In the genomic region with DNA sequence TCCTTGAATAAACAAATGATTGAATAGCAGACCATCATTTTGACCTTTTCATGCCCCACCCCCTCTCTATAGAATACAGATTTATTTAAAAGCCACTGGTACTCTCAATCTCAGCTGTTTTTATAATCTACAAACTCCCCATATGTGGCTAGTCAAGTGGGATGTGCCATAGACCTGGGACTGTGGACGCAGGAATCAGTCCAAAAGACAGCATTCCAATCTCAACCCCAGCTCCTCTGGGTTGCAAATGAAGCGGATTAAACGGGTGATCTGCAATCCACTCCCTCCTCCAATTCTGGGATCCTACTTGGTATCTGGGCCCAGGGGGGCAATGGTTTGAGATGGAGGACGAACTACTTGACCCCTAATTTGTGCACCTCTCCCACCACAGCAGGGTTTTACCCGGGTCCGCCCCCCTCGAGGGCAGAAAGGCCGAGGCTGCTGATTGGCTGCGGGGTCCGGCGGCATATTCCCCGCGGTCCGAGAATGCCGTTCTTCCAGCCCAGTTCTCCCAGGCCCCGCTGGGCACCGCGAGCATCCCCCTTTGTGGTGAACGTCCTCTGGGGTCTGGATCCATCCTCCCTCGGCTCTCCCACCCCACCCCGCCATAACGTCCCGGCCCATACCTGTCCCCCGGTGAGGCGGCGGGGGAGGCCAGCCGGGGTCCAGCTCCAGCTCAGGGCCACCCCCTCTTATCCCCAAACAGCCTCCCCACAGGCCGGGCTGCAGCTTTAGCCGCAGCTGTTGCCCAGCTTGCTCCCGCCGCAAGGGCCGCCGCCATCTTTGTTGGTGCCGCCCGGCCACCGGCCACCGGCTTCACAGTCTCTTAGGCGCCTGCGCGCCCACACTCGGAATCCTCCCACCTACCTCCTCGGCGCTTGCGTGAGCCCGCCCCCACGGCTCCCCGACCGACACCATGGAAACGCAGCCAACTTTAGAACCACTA, we compare ENCODE assay signal across 8 mouse cellular contexts. TPM values are rescaled to one million over a fixed set of nuclear protein-coding genes. Genes with fewer than 3 reads are reported as not detected.
DNase-seq lines count a peak whose midpoint lies in the region; ATAC-seq and TF ChIP-seq lines count a peak whose summit lies in the region.

Gene Usp21, minus strand, starts transcription at position 856 of the 946 bp plus-strand sequence.

- H3K27me3 ChIP-seq in forebrain, embryonic 16.5 days (replicated peaks; ENCODE audit: control insufficient read depth, insufficient read depth, low read length), result no peaks in the 10 kb centered on the region
- H3K27me3 ChIP-seq in lung, embryonic 14.5 days (ENCODE audit: insufficient read depth, low read length), result no peaks in the 10 kb centered on the region
- H3K27me3 ChIP-seq in thymus, adult 2 months (ENCODE audit: control insufficient read depth, insufficient read depth, low read length), result no peaks in the 10 kb centered on the region

- under 1% methylated on average over 49 of the region's 49 CpGs for WGBS in forebrain, embryonic 16.5 days
- WGBS in lung, embryonic 14.5 days, result under 1% methylated on average over 49 of the region's 49 CpGs
- under 1% methylated on average over 49 of the region's 49 CpGs for WGBS in olfactory bulb, adult 2 months
- 2% methylated on average over 49 of the region's 49 CpGs for WGBS in thymus, adult 2 months

- H3K4me2 ChIP-seq in forebrain, embryonic 16.5 days (ENCODE audit: low read length), result peak within 1 kb of the TSS; percentile 80
- H3K4me2 ChIP-seq in lung, embryonic 14.5 days, result peak within 1 kb of the TSS; percentile 62

- intact Hi-C loops in heart, postnatal 36 days (cut with DNase I), result loop anchor here (2.0 kb wide), 1 partner anchor 65 kb away; the partner anchor contains the start of gene Tomm40l

- TF ChIP-seq CTCF in layer of hippocampus, adult 2 months (conservative IDR thresholded peaks at IDR 0.05), result no peak; the same call in 1 of the 2 replicates
- no peak for TF ChIP-seq CTCF in lung, embryonic 14.5 days (IDR thresholded peaks at IDR 0.05; ENCODE audit: low read depth)
- no peak for TF ChIP-seq CTCF in olfactory bulb, adult 2 months (IDR thresholded peaks at IDR 0.05; ENCODE audit: insufficient read depth, low read depth, low read length)
- TF ChIP-seq CTCF in thymus, adult 2 months (IDR thresholded peaks at IDR 0.05; ENCODE audit: borderline replicate concordance, control insufficient read depth, extremely low read depth, insufficient read depth, low read length, poor library complexity), result 0 out of 2 replicates have a peak, but pooled peaks have one; percentile 24

- H3K4me1 ChIP-seq in ES-E14 (ENCODE audit: control insufficient read depth in 2 of 2, insufficient read depth in 2 of 2, low read length in 2 of 2, poor library complexity in 1 of 2), result peaks cover 0 to 19% of the 10 kb centered on the region in 2 experiments; a peak in 2 of 4 replicates
- peaks cover 25% of the 10 kb centered on the region for H3K4me1 ChIP-seq in forebrain, embryonic 16.5 days (replicated peaks; ENCODE audit: control insufficient read depth, insufficient read depth, low read length)
- H3K4me1 ChIP-seq in lung, embryonic 14.5 days (ENCODE audit: insufficient read depth), result peaks cover 5% of the 10 kb centered on the region; the same call in 1 of the 2 replicates
- H3K4me1 ChIP-seq in olfactory bulb, adult 2 months (ENCODE audit: control insufficient read depth, insufficient read depth, low read length), result peaks cover 16% of the 10 kb centered on the region
- peaks cover 8% of the 10 kb centered on the region for H3K4me1 ChIP-seq in thymus, adult 2 months (replicated peaks; ENCODE audit: control insufficient read depth, insufficient read depth, low read length)

- DNase-seq in ES-E14 (ENCODE audit: low read depth, low spot score), result peak; percentile 82
- DNase-seq in cerebellum, adult 11-12 months, result peak; percentile 95
- peak; percentile 91 for DNase-seq in heart, postnatal 36 days
- peak; percentile 93 to 95 for DNase-seq in layer of hippocampus, adult 2 months (ENCODE audit: low spot score in 2 of 2)
- peak; percentile 97 for DNase-seq in lung, embryonic 14.5 days
- DNase-seq in thymus, adult 2 months, result peak; percentile 92

- peak within 1 kb of the TSS; percentile 87 to 97 for H3K4me3 ChIP-seq in ES-E14 (ENCODE audit: insufficient read depth in 1 of 2, low read depth in 1 of 2, low read length in 2 of 2, poor library complexity in 1 of 2, severe bottlenecking in 1 of 2)
- peak within 1 kb of the TSS; percentile 97 for H3K4me3 ChIP-seq in forebrain, embryonic 16.5 days (replicated peaks; ENCODE audit: low read length)
- H3K4me3 ChIP-seq in layer of hippocampus, adult 2 months, result peak within 1 kb of the TSS; percentile 98
- H3K4me3 ChIP-seq in lung, embryonic 14.5 days (ENCODE audit: low read depth, low read length), result peak within 1 kb of the TSS; percentile 74
- H3K4me3 ChIP-seq in olfactory bulb, adult 2 months (ENCODE audit: insufficient read depth, low read depth, low read length), result peak within 1 kb of the TSS; percentile 77
- peak within 1 kb of the TSS; percentile 94 for H3K4me3 ChIP-seq in thymus, adult 2 months (ENCODE audit: control insufficient read depth, insufficient read depth, low read length)

- peaks cover 12% of the 10 kb centered on the region; the same call in 1 of the 2 replicates for H3K36me3 ChIP-seq in ES-E14 (ENCODE audit: control insufficient read depth, insufficient read depth, low read length, poor library complexity, severe bottlenecking)
- H3K36me3 ChIP-seq in forebrain, embryonic 16.5 days (ENCODE audit: control insufficient read depth, insufficient read depth), result peaks cover 15% of the 10 kb centered on the region; the same call in 1 of the 2 replicates
- H3K36me3 ChIP-seq in lung, embryonic 14.5 days (ENCODE audit: insufficient read depth), result peaks cover 61% of the 10 kb centered on the region
- H3K36me3 ChIP-seq in thymus, adult 2 months (ENCODE audit: control insufficient read depth, insufficient read depth, low read length), result peaks cover 8% of the 10 kb centered on the region

- peak; percentile 96 for ATAC-seq in forebrain, embryonic 16.5 days
- ATAC-seq in lung, embryonic 14.5 days (ENCODE audit: insufficient read depth), result peak; percentile 95

- H3K9me3 ChIP-seq in ES-E14 (ENCODE audit: control insufficient read depth, insufficient read depth, low read depth, low read length), result no peaks in the 10 kb centered on the region
- H3K9me3 ChIP-seq in forebrain, embryonic 16.5 days (ENCODE audit: control insufficient read depth, low read length), result no peaks in the 10 kb centered on the region
- no peaks in the 10 kb centered on the region for H3K9me3 ChIP-seq in lung, embryonic 14.5 days (ENCODE audit: low read depth, low read length)

- TF ChIP-seq POLR2A in olfactory bulb, adult 2 months (IDR thresholded peaks at IDR 0.05; ENCODE audit: insufficient read depth, low read depth, low read length), result peak; percentile 84
- peak; percentile 76 for TF ChIP-seq POLR2A in thymus, adult 2 months (IDR thresholded peaks at IDR 0.05; ENCODE audit: control insufficient read depth, extremely low read depth, insufficient read depth, low read length, poor library complexity)

- in situ Hi-C loops in ES-E14 (cut with MboI; ENCODE audit: low sequenced_read_pairs in 2 of 2, unreplicated experiment in 2 of 2), result no loop called here

- peak within 1 kb of the TSS; percentile 98 for H3K9ac ChIP-seq in ES-E14 (ENCODE audit: insufficient read depth, low read depth, low read length, poor library complexity, severe bottlenecking)
- peak within 1 kb of the TSS; percentile 99 for H3K9ac ChIP-seq in forebrain, embryonic 16.5 days (replicated peaks; ENCODE audit: low read depth, low read length)
- peak within 1 kb of the TSS; percentile 86 for H3K9ac ChIP-seq in lung, embryonic 14.5 days

- peak within 1 kb of the TSS; percentile 93 for H3K27ac ChIP-seq in ES-E14 (ENCODE audit: insufficient read depth, low read depth, low read length, poor library complexity, severe bottlenecking)
- H3K27ac ChIP-seq in forebrain, embryonic 16.5 days (ENCODE audit: low read length), result peak within 1 kb of the TSS; percentile 92
- peak within 1 kb of the TSS; percentile 93 for H3K27ac ChIP-seq in layer of hippocampus, adult 2 months
- H3K27ac ChIP-seq in lung, embryonic 14.5 days (ENCODE audit: low read depth), result peak within 1 kb of the TSS; percentile 90
- H3K27ac ChIP-seq in olfactory bulb, adult 2 months (ENCODE audit: insufficient read depth, low read depth, low read length), result peak within 1 kb of the TSS; percentile 71; the same call in 1 of the 2 replicates
- no peak within 1 kb of the TSS for H3K27ac ChIP-seq in thymus, adult 2 months (ENCODE audit: control insufficient read depth, insufficient read depth, low read length)

TF ChIP-seq in ES-E14, 5 proteins besides CTCF, POLR2A, EP300 and RAD21:
- TF ChIP-seq ZNF384 (IDR thresholded peaks at IDR 0.05; ENCODE audit: low read depth, low read length), result no peak
- no peak for TF ChIP-seq ZC3H11A (IDR thresholded peaks at IDR 0.05; ENCODE audit: borderline replicate concordance, low read depth, low read length)
- TF ChIP-seq MAFK (IDR thresholded peaks at IDR 0.05; ENCODE audit: insufficient read depth, low read depth, low read length), result no peak
- peak; percentile 86 for TF ChIP-seq HCFC1 (IDR thresholded peaks at IDR 0.05; ENCODE audit: borderline replicate concordance, insufficient read depth, low read length)
- no peak for TF ChIP-seq CHD2 (IDR thresholded peaks at IDR 0.05; ENCODE audit: low read depth, low read length)

RNA-seq across cellular contexts. Expression of gene Usp21, which starts in this region (rescaled TPM):
- total RNA-seq in ES-E14 (2012; rRNA removed), result 23.1 and 30.7 TPM in 2 replicates
- 126 and 130 TPM in 2 replicates for polyA plus RNA-seq in forebrain, embryonic 16.5 days (2015; fragmentation: Nextera tagmentation; extraction: Ambion mirVana)
- total RNA-seq in heart, postnatal 36 days (2021), result 10 to 100 TPM; 22.1 to 22.3 TPM
- total RNA-seq in layer of hippocampus, adult 2 months (2021), result 10 to 100 TPM; 61.9 to 76.6 TPM
- polyA plus RNA-seq in lung, embryonic 14.5 days (2014; fragmentation: Nextera tagmentation; extraction: Ambion mirVana), result 73.9 and 86.0 TPM in 2 replicates
- polyA plus RNA-seq in olfactory bulb, adult 2 months (2012; ENCODE audit: insufficient read depth, insufficient read length, low replicate concordance, missing spikeins), result not detected in 2 replicates
- 77.0 and 79.1 TPM in 2 replicates for polyA plus RNA-seq in thymus, adult 2 months (2012; rRNA removed)

Comparison
In these comparisons a context has a peak if more than half of its experiments do, and no peak if none do; other contexts are left out.
1. RNA of gene Usp21 (polyA plus RNA-seq): 126 to 130 TPM in forebrain, embryonic 16.5 days, 73.9 to 86.0 TPM in lung, embryonic 14.5 days and 77.0 to 79.1 TPM in thymus, adult 2 months; not detected in olfactory bulb, adult 2 months; every median in the first group is over 10 times any median in the second.
2. Peak in every context shown above with its lines, with median percentiles within 50 percentile points of each other: DNase-seq, H3K4me3 ChIP-seq and H3K9ac ChIP-seq.